Mouse (Mus musculus) CD8-positive naive resting alpha-beta T cell, adult 2 months (primary cell): ENCODE measurements around the gene Leng1.

ENCODE experiments used
- DNase-seq, 2 experiments: peaks; one replicate each; pipeline ENCODE4 v3.0.0; 2022; ENCODE audit warnings: low read depth in 2 of 2, low spot score in 2 of 2

Gene Leng1

DNA sequence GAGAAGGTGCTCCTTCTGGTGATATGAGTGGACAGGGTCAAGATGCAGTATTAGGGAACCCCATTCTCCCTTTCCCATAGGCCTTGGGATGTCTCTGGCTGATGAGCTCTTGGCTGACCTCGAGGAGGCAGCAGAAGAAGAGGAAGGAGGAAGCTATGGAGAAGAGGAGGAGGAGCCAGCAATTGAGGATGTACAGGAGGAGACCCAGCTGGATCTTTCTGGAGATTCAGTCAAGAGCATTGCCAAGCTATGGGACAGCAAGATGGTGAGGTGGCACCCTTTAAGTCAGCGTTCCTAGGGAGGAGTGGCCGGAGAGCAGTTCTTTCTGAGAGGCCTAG, 35.2 kb downstream of the Leng1 start:
- no peak for DNase-seq

DNA sequence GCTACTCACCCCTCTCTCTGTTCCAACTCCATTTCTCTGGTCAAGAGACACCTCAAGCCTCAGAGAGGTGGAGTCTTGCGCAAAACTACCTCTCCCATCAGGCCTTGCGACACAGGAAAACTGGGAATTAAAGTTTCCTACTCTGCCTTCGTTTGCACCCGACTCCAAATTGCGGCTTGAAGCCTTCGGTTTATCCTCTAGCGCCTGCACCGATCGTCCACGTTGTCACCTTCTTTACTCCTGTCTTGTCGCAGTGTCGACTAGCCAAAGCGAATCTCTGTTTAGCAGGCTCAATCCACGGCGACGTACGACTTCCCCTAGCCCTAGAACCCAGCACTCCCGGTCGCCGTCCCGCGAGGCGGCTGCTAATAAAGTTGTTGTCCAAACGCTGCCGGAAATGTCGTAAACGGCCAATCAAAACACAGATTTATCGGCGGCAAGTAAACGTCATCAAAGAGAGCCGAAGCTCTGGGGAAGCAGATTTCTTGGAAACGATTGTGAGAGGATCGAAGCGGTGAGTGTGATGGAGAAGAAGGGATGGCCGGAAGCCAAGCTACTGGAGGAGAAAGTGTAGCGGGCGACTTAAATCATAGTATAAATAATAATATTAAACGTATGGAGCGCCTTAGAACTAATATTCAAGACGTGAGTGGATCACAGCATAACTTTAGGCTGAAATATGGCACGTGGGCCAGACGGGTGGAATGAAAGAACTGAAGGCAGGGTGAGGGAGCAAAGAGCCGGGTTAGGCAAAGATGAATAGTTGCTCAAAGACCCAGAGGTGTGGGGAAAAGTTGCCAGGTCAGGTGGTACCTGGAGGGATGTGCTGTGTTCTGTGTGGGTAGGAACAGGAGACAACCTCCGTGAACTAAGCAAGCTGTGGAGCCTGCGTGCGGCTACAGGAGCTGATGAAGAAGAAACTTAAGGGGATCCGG, 35.8 kb downstream of the Leng1 start, which contains the start of the genes Tfpt and Prpf31:
TSS of gene Tfpt (minus strand) at position 387 of the 935 bp plus-strand sequence.
TSS of gene Prpf31 (plus strand) at position 443 of the 935 bp plus-strand sequence.
- peak; percentile 87 to 91 for DNase-seq

DNA sequence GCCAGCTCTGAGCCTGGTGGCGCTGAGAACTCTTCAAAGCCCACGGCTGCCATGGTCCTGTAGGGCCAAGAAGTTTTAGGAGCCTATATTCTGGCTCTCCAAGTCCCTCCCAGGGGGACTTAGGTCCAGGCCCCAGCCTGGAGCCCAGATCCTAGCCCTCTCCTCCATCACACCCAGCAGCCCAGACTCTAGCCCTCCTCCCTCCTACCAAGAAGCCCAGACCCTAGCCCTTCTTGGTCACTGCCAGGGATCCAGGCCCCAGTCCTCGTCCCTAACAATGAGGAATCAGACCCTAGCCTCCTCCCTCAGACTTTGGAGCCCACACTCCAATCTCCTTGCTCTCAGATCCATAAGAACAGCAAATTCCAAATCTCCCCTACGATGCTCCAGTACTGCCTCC, 36.6 kb downstream of the Leng1 start:
- DNase-seq: peak in 1 of 2 experiments; percentile 11

DNA sequence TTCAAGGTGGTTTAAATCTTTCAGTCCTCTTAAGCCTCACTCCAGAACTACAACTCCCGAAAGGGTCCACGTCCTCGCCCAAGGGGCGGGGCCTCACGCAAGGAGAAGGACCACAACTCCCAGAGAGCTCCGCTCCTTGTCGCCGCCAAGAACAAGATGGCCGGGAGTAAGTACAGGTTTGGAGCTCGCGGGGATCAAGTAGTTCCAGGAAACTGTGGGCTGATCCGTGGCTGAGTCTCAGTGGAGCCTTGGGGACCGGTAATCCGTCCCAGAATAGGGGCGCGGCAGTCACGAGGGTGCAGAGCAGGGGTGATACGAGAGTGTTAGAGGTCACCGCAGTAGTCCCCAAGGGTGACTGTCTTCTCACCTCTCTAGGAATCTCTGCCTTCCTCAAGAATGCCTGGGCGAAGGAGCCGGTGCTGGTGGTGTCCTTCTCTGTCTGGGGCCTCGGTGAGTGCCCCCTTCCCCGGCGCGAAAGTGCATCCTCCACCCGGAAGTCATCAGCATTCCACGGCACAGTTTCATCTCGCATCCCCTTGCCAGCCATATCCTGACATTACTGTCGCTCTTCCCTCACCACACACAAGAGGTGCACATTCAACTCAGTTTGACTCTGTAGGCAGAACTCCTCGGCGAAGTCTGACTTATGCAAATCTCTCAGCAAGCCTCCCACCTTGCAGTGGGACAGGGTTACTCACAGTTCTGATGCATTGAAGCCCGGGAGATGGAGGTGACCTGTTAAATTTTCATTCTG, 48.2 kb downstream of the Leng1 start, which contains the start of gene Ndufa3:
TSS of gene Ndufa3 (plus strand) at position 132 of the 754 bp plus-strand sequence.
- peak; percentile 81 to 83 for DNase-seq

DNA sequence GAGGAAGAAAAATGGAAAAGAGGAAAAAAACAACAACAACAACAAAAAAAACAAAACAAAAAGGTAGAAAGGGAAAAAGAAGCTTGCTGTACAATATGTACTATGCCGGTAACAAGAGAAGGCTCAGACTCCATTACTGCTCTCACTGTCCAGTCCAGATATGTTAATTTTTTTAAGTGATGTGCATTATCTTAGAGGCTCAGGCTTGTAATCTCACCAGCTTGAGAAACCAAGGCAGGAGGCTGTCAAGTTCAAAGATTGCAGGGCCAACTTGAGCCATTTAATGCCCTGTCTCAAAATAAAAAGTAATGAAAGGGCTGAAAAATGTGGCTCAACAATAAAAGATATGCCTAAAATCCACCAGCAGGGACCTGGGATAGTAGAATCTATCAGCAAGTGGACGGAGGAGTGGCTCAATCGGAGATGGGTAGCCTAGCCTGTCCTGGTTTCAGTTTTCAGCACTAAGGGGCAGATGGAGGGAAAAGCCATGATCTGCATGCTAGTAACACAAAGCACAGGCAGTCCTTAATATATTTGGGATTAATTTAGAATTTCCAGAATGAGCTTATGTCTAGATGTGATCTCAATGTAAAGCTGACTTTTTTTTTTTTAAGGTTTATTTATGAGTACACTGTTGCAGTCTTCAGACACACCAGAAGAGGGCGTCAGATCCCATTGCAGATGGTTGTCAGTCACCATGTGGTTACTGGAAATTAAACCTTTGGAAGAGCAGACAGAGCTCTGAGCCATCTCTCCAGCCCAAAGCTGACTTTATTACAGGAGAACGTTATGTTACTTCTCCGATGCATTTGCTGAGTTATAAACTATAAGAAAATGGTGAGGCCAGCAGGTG, 49.0 kb downstream of the Leng1 start:
- no peak for DNase-seq

DNA sequence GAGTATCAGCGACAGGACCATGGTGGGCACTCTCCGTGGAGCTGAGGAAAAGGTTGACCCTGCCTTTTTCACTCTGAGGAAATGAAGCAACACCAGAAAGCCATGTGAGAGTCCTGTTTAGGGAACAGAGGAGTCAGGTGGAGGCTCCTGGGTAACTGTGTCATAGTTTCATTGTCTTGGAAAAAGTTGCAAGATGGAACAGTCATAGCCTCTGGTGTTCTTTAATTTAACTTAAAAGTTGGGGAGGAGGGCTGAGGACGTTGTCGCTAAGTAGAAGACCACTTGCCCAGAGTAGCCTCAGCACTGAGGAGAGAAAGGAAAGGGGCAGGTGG, 49.6 kb downstream of the Leng1 start, which contains the start of gene Oscar:
TSS of gene Oscar (minus strand) at position 101 of the 332 bp plus-strand sequence.
- no peak for DNase-seq

DNA sequence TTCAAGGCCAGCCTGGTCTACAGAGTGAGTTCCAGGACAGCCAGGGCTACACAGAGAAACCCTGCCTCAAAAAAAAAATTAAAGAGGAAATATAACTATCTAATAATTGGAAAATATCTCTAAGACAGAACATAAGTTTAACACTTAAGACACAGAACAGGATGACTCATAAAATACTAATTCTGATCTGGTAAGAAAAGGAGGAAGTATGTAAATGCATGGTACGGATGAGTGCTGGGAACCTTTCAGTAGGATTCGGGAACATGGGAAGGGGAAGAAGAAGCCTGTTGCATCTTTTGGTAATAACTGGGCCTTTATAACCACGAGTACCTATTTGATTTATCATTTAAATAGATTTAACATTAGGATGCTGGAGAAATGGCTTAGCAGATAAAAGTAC, 51.6 kb downstream of the Leng1 start:
- DNase-seq: no peak

DNA sequence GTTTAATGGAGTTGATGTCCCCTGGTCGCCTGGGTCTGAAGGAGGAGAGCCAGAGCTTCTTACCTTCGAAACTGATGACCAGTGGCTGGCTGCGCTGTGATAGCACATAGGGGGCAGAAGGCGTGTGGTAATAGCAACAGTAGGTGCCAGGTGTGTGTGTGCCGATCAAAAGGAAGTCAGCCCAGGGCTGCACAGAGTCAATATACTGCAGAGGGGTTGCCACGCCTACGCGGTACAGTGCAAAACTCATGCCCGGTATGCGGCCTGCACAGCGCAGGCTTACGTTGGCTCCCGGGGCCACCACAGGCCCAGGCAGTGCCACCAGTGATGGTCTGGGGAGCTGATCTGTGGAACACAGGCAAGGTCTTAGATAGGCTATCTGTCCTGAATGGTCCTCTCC, 54.6 kb downstream of the Leng1 start:
- no peak for DNase-seq

DNA sequence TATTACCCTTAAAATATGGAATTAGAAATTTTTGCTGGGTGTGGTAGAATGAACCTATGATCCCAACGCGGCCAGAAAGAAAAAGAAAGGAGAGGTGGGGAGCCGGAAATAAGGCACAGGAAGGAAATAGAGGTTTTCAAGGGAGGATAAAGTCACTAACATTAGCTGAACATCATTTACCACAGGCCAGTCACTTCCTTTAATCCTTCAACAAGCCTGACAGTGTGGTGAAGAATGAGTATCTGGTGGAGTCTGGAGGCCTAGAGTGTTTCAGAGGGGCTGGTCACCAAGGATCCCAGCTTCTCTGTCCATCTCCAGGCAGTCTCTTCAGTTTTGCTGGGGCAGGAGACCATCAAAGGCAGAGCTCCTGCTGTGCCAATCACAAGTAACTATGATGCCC, 55.2 kb downstream of the Leng1 start:
- no peak for DNase-seq
